Mouse (Mus musculus): Measurements from ENCODE around the gene Mpi.

DNA sequence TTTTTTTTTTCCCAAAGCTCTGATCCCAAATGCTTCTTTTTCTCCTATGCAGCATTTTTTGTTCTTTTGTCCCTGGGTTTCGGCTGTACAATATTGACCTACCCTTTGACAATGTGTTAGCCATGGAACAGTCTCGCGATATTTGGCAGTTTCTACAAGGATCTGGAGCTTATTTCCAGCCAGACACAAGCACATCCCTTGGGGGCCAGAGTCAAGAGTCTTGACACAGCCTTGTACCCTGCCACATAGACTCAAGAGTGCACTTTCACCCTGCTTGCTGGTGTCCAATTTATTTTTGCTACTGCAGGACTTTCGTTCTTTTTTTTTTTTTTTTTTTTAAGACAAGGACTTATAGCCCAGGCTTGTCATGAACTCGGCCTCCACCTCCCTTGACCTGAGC lies 16.2 kb downstream of the Mpi start:
- no peak for TF ChIP-seq CTCF (conservative IDR thresholded peaks at IDR 0.05; ENCODE audit: insufficient read depth, insufficient read length, low read depth, low read length)
- TF ChIP-seq POLR2A (IDR thresholded peaks at IDR 0.05; ENCODE audit: low read depth, low read length), result no peak
